Mouse (Mus musculus) cortical plate, adult 2 months (tissue): ENCODE data around the gene Zbtb38.

Experiments
- CTCF ChIP-seq: fragments of 200-500 bp; IDR thresholded peaks from 2 replicates; pipeline ENCODE4 v1.5.1; 2011; ENCODE audit warnings: mild to moderate bottlenecking, control low read depth, low read length; ENCODE audit not compliant: insufficient read depth; ENCODE audit errors: extremely low read depth
- POLR2A ChIP-seq: fragments of 200-500 bp; IDR thresholded peaks from 2 replicates; pipeline ENCODE4 v1.6.1; 2011; ENCODE audit warnings: mild to moderate bottlenecking, low read length, control low read depth; ENCODE audit not compliant: insufficient read depth; ENCODE audit errors: extremely low read depth

DNA sequence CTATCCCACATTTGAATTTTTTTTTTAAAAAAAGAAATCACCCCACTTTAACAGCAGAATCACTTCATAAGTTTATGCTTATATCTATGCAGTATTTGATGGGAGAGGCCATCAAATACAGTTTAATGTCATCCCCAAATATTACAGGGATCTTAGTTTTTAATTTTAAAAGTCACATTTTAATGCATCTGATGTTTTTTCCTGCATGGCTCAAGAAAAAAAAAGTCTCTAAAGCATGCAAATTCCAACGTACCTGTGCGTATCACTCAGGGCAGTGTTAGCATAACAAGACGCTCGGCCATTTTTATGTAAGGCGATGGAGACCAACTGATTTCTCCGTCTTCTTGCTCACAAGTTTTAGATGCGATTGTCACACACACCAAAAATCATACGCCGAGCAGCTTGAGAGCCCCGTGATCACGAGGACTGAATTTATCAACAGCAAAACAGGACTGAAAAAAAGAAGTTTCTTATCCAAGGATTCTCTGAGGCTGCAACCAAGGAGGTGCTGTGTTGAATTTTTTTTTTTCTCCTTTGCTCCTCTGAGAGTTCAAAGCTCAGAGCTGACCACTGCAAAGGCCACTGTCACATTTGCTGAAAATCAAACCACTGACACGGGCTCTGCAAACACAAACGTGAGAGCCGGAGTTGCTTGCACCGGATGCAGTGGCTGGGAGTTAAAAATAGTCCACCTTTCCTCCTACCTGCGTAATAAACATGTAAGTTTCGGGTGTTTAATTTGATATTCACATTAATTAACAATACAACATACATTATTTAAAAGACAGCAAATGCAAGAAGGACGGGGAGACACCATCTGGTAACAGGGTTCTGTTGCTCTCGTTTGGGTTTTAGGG lies 21.4 kb downstream of the Zbtb38 start:
- TF ChIP-seq POLR2A, result no peak
- TF ChIP-seq CTCF, result no peak
